Mouse (Mus musculus): ENCODE data around the gene Ift88. TPM values are rescaled to one million over a fixed set of nuclear protein-coding genes. Genes with fewer than 3 reads are reported as not detected.
"Not testable (repeated sequence)": the region's sequence is repeated elsewhere in the genome, so short reads cannot be mapped to it uniquely, and the experiment has no call there.

The Ift88 gene
- total RNA-seq, 2 experiments from 2014 or later, result not detected

GRCm38 (mm10) chr14:57424212-57424561, 325 bp downstream of the Ift88 start:
- ATAC-seq (replicated peaks; ENCODE audit: low FRiP score, poor library complexity, severe bottlenecking), result no peak

GRCm38 (mm10) chr14:57430451-57430850, 6.6 kb downstream of the Ift88 start:
- no peak for ATAC-seq (replicated peaks; ENCODE audit: low FRiP score, poor library complexity, severe bottlenecking)

GRCm38 (mm10) chr14:57452516-57452915, 28.7 kb downstream of the Ift88 start:
- ATAC-seq (replicated peaks; ENCODE audit: low FRiP score, poor library complexity, severe bottlenecking), result no peak

GRCm38 (mm10) chr14:57459883-57460282, 36.0 kb downstream of the Ift88 start:
- ATAC-seq (replicated peaks; ENCODE audit: low FRiP score, poor library complexity, severe bottlenecking), result no peak

GRCm38 (mm10) chr14:57460326-57460725, 36.5 kb downstream of the Ift88 start:
- not testable (repeated sequence) for ATAC-seq (replicated peaks; ENCODE audit: low FRiP score, poor library complexity, severe bottlenecking)

GRCm38 (mm10) chr14:57462871-57463270, 39.0 kb downstream of the Ift88 start:
- ATAC-seq (replicated peaks; ENCODE audit: low FRiP score, poor library complexity, severe bottlenecking), result no peak

- ATAC-seq (replicated peaks; ENCODE audit: low FRiP score, poor library complexity, severe bottlenecking), result no peak
Measured at GRCm38 (mm10) chr14:57475057-57475456, 51.2 kb downstream of the Ift88 start.

GRCm38 (mm10) chr14:57482262-57482661, 58.4 kb downstream of the Ift88 start:
- no peak for ATAC-seq (replicated peaks; ENCODE audit: low FRiP score, poor library complexity, severe bottlenecking)

GRCm38 (mm10) chr14:57484183-57484582, 60.3 kb downstream of the Ift88 start:
- ATAC-seq (replicated peaks; ENCODE audit: low FRiP score, poor library complexity, severe bottlenecking), result no peak

GRCm38 (mm10) chr14:57489696-57490095, 65.8 kb downstream of the Ift88 start:
- ATAC-seq (replicated peaks; ENCODE audit: low FRiP score, poor library complexity, severe bottlenecking), result no peak

- no peak for ATAC-seq (replicated peaks; ENCODE audit: low FRiP score, poor library complexity, severe bottlenecking)
Measured at GRCm38 (mm10) chr14:57493840-57494239, 70.0 kb downstream of the Ift88 start.

- no peak for ATAC-seq (replicated peaks; ENCODE audit: low FRiP score, poor library complexity, severe bottlenecking)
Measured at GRCm38 (mm10) chr14:57503729-57504128, 79.9 kb downstream of the Ift88 start.

GRCm38 (mm10) chr14:57509554-57509953, 85.7 kb downstream of the Ift88 start:
- no peak for ATAC-seq (replicated peaks; ENCODE audit: low FRiP score, poor library complexity, severe bottlenecking)

GRCm38 (mm10) chr14:57515156-57515762, 91.4 kb downstream of the Ift88 start:
- ATAC-seq (replicated peaks; ENCODE audit: low FRiP score, poor library complexity, severe bottlenecking), result no peak

GRCm38 (mm10) chr14:57517001-57517400, 93.1 kb downstream of the Ift88 start:
- ATAC-seq (replicated peaks; ENCODE audit: low FRiP score, poor library complexity, severe bottlenecking), result no peak

- ATAC-seq (replicated peaks; ENCODE audit: low FRiP score, poor library complexity, severe bottlenecking), result no peak
Measured at GRCm38 (mm10) chr14:57523762-57524161, 99.9 kb downstream of the Ift88 start.

- ATAC-seq (replicated peaks; ENCODE audit: low FRiP score, poor library complexity, severe bottlenecking), result no peak
Measured at GRCm38 (mm10) chr14:57524671-57525387, 101.0 kb downstream of the Ift88 start, which contains the start of gene Il17d. Gene Il17d, plus strand, starts transcription at chr14:57524777.

- no peak for ATAC-seq (replicated peaks; ENCODE audit: low FRiP score, poor library complexity, severe bottlenecking)
Measured at GRCm38 (mm10) chr14:57525388-57526049, 101.7 kb downstream of the Ift88 start.

GRCm38 (mm10) chr14:57526050-57526623, 102.3 kb downstream of the Ift88 start:
- no peak for ATAC-seq (replicated peaks; ENCODE audit: low FRiP score, poor library complexity, severe bottlenecking)

- ATAC-seq (replicated peaks; ENCODE audit: low FRiP score, poor library complexity, severe bottlenecking), result no peak
Measured at GRCm38 (mm10) chr14:57527122-57527521, 103.3 kb downstream of the Ift88 start.

- ATAC-seq (replicated peaks; ENCODE audit: low FRiP score, poor library complexity, severe bottlenecking), result no peak
Measured at GRCm38 (mm10) chr14:57527598-57527997, 103.7 kb downstream of the Ift88 start.

Measured in erythroid progenitor cell, adult 5-6 weeks (primary cell).